Mouse (Mus musculus): Measurements from ENCODE around the gene Kcnh2. TPM values are rescaled to one million over a fixed set of nuclear protein-coding genes. Genes with fewer than 3 reads are reported as not detected.

The Kcnh2 gene
- total and polyA plus RNA-seq, 3 experiments = 1.8 to 6.8 TPM; not detected in 1

DNA sequence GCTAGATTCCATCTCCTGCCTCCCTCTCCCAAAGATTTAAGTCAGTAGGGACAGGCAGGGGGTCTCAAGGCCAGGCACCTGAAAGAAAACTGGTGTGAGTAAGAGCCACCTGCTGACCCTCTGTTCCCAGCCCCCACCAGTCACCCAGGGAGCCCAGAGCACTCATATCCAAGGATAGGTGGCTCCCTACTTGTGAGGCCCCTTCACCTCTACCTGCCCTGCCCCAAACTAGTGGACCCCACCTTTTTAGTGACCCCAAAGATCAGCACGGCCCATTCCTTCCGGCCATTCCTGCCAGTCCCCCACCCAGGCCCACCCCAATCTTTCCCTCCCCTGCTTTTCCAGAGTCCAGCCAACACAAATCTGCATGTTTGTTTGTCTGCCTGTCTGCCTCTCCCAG is 12.1 kb upstream of the Kcnh2 start:
- peaks cover 0 to 4% of the 10 kb centered on the region in 2 experiments; a peak in 2 of 4 replicates for H3K36me3 ChIP-seq (ENCODE audit: control insufficient read depth in 1 of 2, insufficient read depth in 2 of 2, low read length in 2 of 2)
- peaks cover 0 to 2% of the 10 kb centered on the region in 2 experiments; a peak in 1 of 4 replicates for H3K27me3 ChIP-seq (ENCODE audit: control insufficient read depth in 1 of 2, insufficient read depth in 2 of 2, low read length in 2 of 2)
- no peak overlapping the region for H3K27ac ChIP-seq (ENCODE audit: control insufficient read depth, low read depth, low read length)
- no peaks in the 10 kb centered on the region for H3K9me3 ChIP-seq (replicated peaks; ENCODE audit: insufficient read depth, low read length)
- no peak overlapping the region for H3K9ac ChIP-seq (ENCODE audit: control insufficient read depth, low read depth, low read length, poor library complexity, severe bottlenecking)
- TF ChIP-seq POLR2AphosphoS5 (IDR thresholded peaks at IDR 0.05; ENCODE audit: borderline replicate concordance, low read depth, low read length) = no peak
- TF ChIP-seq JUND (IDR thresholded peaks at IDR 0.05; ENCODE audit: low read depth, low read length) = no peak
- no peak for TF ChIP-seq NRF1 (IDR thresholded peaks at IDR 0.05; ENCODE audit: insufficient read depth, low read depth, low read length, poor library complexity, severe bottlenecking)
- no peak for TF ChIP-seq SIN3A (IDR thresholded peaks at IDR 0.05; ENCODE audit: low read length)
- TF ChIP-seq TAL1 (IDR thresholded peaks at IDR 0.05; ENCODE audit: low read length) = no peak
- no peak for TF ChIP-seq MEF2A (IDR thresholded peaks at IDR 0.05; ENCODE audit: extremely low read depth, insufficient replicate concordance, low read depth, low read length, poor library complexity, severe bottlenecking)
- TF ChIP-seq MXI1 (IDR thresholded peaks at IDR 0.05; ENCODE audit: low read depth, low read length) = no peak
- TF ChIP-seq ZNF384 (IDR thresholded peaks at IDR 0.05; ENCODE audit: low read depth, low read length) = no peak
- no peak overlapping the region for H3K4me3 ChIP-seq (ENCODE audit: control insufficient read depth in 1 of 2, insufficient read depth in 1 of 2, low read depth in 2 of 2, low read length in 2 of 2)
- H3K4me1 ChIP-seq (ENCODE audit: control insufficient read depth in 1 of 2, insufficient read depth in 2 of 2, low read length in 2 of 2) = peaks cover 2 to 13% of the 10 kb centered on the region in 2 experiments; a peak in 3 of 4 replicates
- no peak for DNase-seq (ENCODE audit: low read depth, low spot score)
- no peaks in the 10 kb centered on the region for H3K79me2 ChIP-seq (ENCODE audit: control insufficient read depth, insufficient read depth, low read length, poor library complexity)

DNA sequence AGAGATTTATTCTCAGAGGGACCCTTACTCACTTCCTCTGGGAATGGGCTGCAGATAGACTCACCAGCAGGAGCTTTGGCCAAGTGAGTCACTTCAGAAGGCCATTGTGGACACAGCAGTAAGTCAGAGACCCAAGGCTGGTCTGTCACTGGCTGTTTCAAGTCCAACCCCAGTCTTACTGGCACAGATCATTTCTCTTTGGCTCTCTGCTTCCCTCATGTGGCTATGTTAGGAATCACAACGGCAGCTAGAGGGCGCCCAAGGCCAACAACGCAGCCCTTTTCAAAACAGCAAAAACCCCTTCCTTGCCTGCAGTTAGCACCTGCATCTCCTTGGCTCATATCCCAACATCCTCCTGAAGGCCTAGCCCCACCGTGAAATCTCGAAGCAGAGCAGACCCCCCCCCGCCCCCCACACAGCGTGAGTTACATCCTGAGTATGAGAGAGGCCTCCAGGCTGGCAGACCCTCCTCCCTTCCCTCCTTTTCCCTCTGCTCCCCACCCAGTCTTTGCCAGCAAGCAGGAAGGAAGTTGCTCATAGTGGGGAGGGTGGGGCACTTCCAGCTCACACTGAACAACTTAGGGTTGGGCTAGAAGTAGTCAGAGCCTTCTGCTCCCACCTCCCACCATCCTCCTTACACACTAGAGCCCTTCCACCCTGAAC is 9.5 kb upstream of the Kcnh2 start:
- H3K27me3 ChIP-seq (ENCODE audit: control insufficient read depth in 1 of 2, insufficient read depth in 2 of 2, low read length in 2 of 2) = peaks cover 0 to 2% of the 10 kb centered on the region in 2 experiments; a peak in 1 of 4 replicates
- TF ChIP-seq MYC (IDR thresholded peaks at IDR 0.05; ENCODE audit: low read depth, low read length) (0 out of 2 replicates have a peak, but pooled peaks have one; percentile 37), RAD21 (IDR thresholded peaks at IDR 0.05; ENCODE audit: low read depth, low read length) (peak; percentile 99), MAX (IDR thresholded peaks at IDR 0.05; ENCODE audit: low read length) (no peak), POLR2AphosphoS5 (IDR thresholded peaks at IDR 0.05; ENCODE audit: borderline replicate concordance, low read depth, low read length) (no peak), MXI1 (IDR thresholded peaks at IDR 0.05; ENCODE audit: low read depth, low read length) (peak; percentile 56; the same call in 1 of the 2 replicates), BHLHE40 (IDR thresholded peaks at IDR 0.05; ENCODE audit: borderline replicate concordance, low read depth, low read length) (peak; percentile 42; the same call in 1 of the 2 replicates), EP300 (IDR thresholded peaks at IDR 0.05; ENCODE audit: low read depth in 1 of 2, low read length in 2 of 2) (no peak; a peak in 1 of 4 replicates), JUND (IDR thresholded peaks at IDR 0.05; ENCODE audit: low read depth, low read length) (peak; percentile 69; the same call in 1 of the 2 replicates), CTCF (IDR thresholded peaks at IDR 0.05 in 2 of 3, conservative IDR thresholded peaks at IDR 0.05 in 1 of 3; ENCODE audit: control insufficient read depth in 1 of 3, insufficient read depth in 1 of 3, low read depth in 2 of 3, low read length in 3 of 3, poor library complexity in 1 of 3, severe bottlenecking in 1 of 3) (peak; percentile 99 to 100 (median 100)), ZMIZ1 (IDR thresholded peaks at IDR 0.05; ENCODE audit: low read depth, low read length) (no peak), POLR2AphosphoS2 (IDR thresholded peaks at IDR 0.05; ENCODE audit: low read length) (no peak), GABPA (IDR thresholded peaks at IDR 0.05; ENCODE audit: low read depth, low read length) (no peak), ZNF384 (IDR thresholded peaks at IDR 0.05; ENCODE audit: low read depth, low read length) (peak; percentile 56; the same call in 1 of the 2 replicates), MAZ (IDR thresholded peaks at IDR 0.05; ENCODE audit: low read depth, low read length) (peak; percentile 58; the same call in 1 of the 2 replicates), HCFC1 (IDR thresholded peaks at IDR 0.05; ENCODE audit: low read depth, low read length) (peak; percentile 52; the same call in 1 of the 2 replicates), SMC3 (IDR thresholded peaks at IDR 0.05; ENCODE audit: low read depth, low read length) (peak; percentile 100), CHD2 (IDR thresholded peaks at IDR 0.05; ENCODE audit: low read length) (no peak), TAL1 (IDR thresholded peaks at IDR 0.05; ENCODE audit: low read length) (no peak), ELF1 (IDR thresholded peaks at IDR 0.05; ENCODE audit: low read depth, low read length) (no peak), TCF12 (IDR thresholded peaks at IDR 0.05; ENCODE audit: low read depth, low read length) (no peak), MAFK (IDR thresholded peaks at IDR 0.05; ENCODE audit: borderline replicate concordance, low read depth, low read length) (no peak), SIN3A (IDR thresholded peaks at IDR 0.05; ENCODE audit: low read length) (peak; percentile 89), ZC3H11A (IDR thresholded peaks at IDR 0.05; ENCODE audit: low read depth, low read length) (peak; percentile 99), USF1 (IDR thresholded peaks at IDR 0.05; ENCODE audit: low read depth, low read length) (0 out of 2 replicates have a peak, but pooled peaks have one; percentile 40), MEF2A (IDR thresholded peaks at IDR 0.05; ENCODE audit: extremely low read depth, insufficient replicate concordance, low read depth, low read length, poor library complexity, severe bottlenecking) (no peak), ETS1 (IDR thresholded peaks at IDR 0.05; ENCODE audit: low read depth, low read length) (peak; percentile 32; the same call in 1 of the 2 replicates)

More for the DNA sequence above, 9.5 kb upstream of the Kcnh2 start:
- no peak overlapping the region for H3K27ac ChIP-seq (ENCODE audit: control insufficient read depth, low read depth, low read length)
- peaks cover 2 to 13% of the 10 kb centered on the region in 2 experiments; a peak in 3 of 4 replicates for H3K4me1 ChIP-seq (ENCODE audit: control insufficient read depth in 1 of 2, insufficient read depth in 2 of 2, low read length in 2 of 2)
- no peak overlapping the region for H3K4me3 ChIP-seq (ENCODE audit: control insufficient read depth in 1 of 2, insufficient read depth in 1 of 2, low read depth in 2 of 2, low read length in 2 of 2)
- H3K9me3 ChIP-seq (replicated peaks; ENCODE audit: insufficient read depth, low read length) = no peaks in the 10 kb centered on the region
- no peaks in the 10 kb centered on the region for H3K79me2 ChIP-seq (ENCODE audit: control insufficient read depth, insufficient read depth, low read length, poor library complexity)
- no peak overlapping the region for H3K9ac ChIP-seq (ENCODE audit: control insufficient read depth, low read depth, low read length, poor library complexity, severe bottlenecking)
- DNase-seq (ENCODE audit: low read depth, low spot score) = peak; percentile 93
- H3K36me3 ChIP-seq (ENCODE audit: control insufficient read depth in 1 of 2, insufficient read depth in 2 of 2, low read length in 2 of 2) = peaks cover 0 to 4% of the 10 kb centered on the region in 2 experiments; a peak in 2 of 4 replicates
